ENCODE assay signal across 9 mouse cellular contexts in the genomic region with DNA sequence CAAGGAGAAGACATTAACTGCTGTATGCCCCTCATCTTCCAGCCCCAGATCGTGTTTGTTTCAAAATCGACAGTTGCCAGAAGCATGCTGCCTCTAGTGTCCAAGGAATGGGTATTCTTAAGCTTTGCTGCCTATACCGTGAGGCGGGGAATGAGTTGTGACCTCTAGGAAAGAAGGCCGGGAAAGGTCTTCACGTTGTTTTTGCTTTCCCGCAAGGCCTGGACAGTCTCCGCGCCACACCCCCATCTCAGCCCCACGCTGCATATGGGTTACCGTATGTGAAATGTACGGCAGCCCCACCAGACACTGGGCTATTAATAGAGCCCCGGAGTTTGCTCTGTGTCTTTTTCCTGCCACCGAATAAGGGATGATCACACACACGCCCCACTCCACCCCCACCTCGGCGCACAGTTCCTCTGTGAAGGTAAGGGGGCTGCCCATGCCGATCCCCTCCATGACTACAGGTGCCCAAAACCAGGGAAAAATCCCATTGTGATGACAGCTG. TPM values are rescaled to one million over a fixed set of nuclear protein-coding genes. Genes with fewer than 3 reads are reported as not detected.
DNase-seq lines count a peak whose midpoint lies in the region; ATAC-seq and TF ChIP-seq lines count a peak whose summit lies in the region.
"Had no signal": no experiment of that assay in that cellular context is flagged by ENCODE, and none has a peak within 500 bp of the region (broad histone marks: within the 10 kb centered on the region; RNA-seq: fewer than 3 reads in every experiment).

No protein-coding gene starts in this region.

- 5% methylated on average over 18 of the region's 18 CpGs for WGBS in lung, adult 2 months
- under 1% methylated on average over 18 of the region's 18 CpGs for WGBS in forebrain, embryonic 14.5 days
- under 1% methylated on average over 18 of the region's 18 CpGs for WGBS in neural tube, embryonic 11.5 days

- no peaks in the 10 kb centered on the region for H3K36me3 ChIP-seq in forebrain, embryonic 14.5 days (ENCODE audit: control insufficient read depth, insufficient read depth, low read length)
- no peaks in the 10 kb centered on the region for H3K36me3 ChIP-seq in neural tube, embryonic 11.5 days (ENCODE audit: control insufficient read depth, insufficient read depth, low read length)
- H3K36me3 ChIP-seq: liver, embryonic 13.5 days had no signal

- H3K4me1 ChIP-seq in lung, adult 2 months (ENCODE audit: control insufficient read depth, insufficient read depth, low read length): no peaks in the 10 kb centered on the region
- H3K4me1 ChIP-seq in forebrain, embryonic 14.5 days (ENCODE audit: control insufficient read depth, insufficient read depth, low read length): peaks cover 25% of the 10 kb centered on the region; the same call in 1 of the 2 replicates
- H3K4me1 ChIP-seq in neural tube, embryonic 11.5 days (ENCODE audit: control insufficient read depth, insufficient read depth, low read length): peaks cover 7% of the 10 kb centered on the region; the same call in 1 of the 2 replicates
- H3K4me1 ChIP-seq: liver, embryonic 13.5 days had no signal

- no peak for DNase-seq in lung, adult 2 months
- DNase-seq in lung, postnatal 4 days: no peak
- DNase-seq in forebrain, embryonic 14.5 days (ENCODE audit: low spot score): peak; percentile 54
- DNase-seq in layer of hippocampus, adult 8-10 months (ENCODE audit: low spot score in 2 of 2): peak; percentile 60 to 69
- DNase-seq in neural tube, embryonic 11.5 days (ENCODE audit: low spot score): peak; percentile 41
- no peak for DNase-seq in thymus, postnatal 10 days (ENCODE audit: low spot score in 2 of 2)
- no peak for DNase-seq in kidney, postnatal 4 days
- no peak for DNase-seq in lung, postnatal 36 days

- H3K9ac ChIP-seq in forebrain, embryonic 14.5 days (ENCODE audit: low read length): peak overlapping the region; percentile 72
- H3K9ac ChIP-seq in neural tube, embryonic 11.5 days (ENCODE audit: low read length): peak overlapping the region; percentile 54
- H3K9ac ChIP-seq: liver, embryonic 13.5 days had no signal

- H3K27ac ChIP-seq in forebrain, embryonic 14.5 days (ENCODE audit: low read depth, low read length): peak overlapping the region; percentile 81
- peak overlapping the region; percentile 77 for H3K27ac ChIP-seq in neural tube, embryonic 11.5 days (ENCODE audit: low read depth, low read length)
- H3K27ac ChIP-seq: liver, embryonic 13.5 days had no signal

- 0 out of 2 replicates have a peak, but pooled peaks cover 7% of the 10 kb centered on the region for H3K27me3 ChIP-seq in forebrain, embryonic 14.5 days (replicated peaks; ENCODE audit: control insufficient read depth, insufficient read depth, low read length)
- H3K27me3 ChIP-seq in neural tube, embryonic 11.5 days (ENCODE audit: control insufficient read depth, insufficient read depth, low read length): peaks cover 22% of the 10 kb centered on the region

- peak overlapping the region; percentile 45 for H3K4me3 ChIP-seq in lung, adult 2 months (replicated peaks; ENCODE audit: extremely low read depth, low read depth, low read length)
- H3K4me3 ChIP-seq in forebrain, embryonic 14.5 days (ENCODE audit: low read depth, low read length): peak overlapping the region; percentile 63
- peak overlapping the region; percentile 70 for H3K4me3 ChIP-seq in neural tube, embryonic 11.5 days (ENCODE audit: low read depth, low read length)
- H3K4me3 ChIP-seq: liver, embryonic 13.5 days had no signal

- H3K4me2 ChIP-seq in forebrain, embryonic 14.5 days (ENCODE audit: low read length): peak overlapping the region; percentile 91
- peak overlapping the region; percentile 94 for H3K4me2 ChIP-seq in neural tube, embryonic 11.5 days (ENCODE audit: low read depth)
- H3K4me2 ChIP-seq: liver, embryonic 13.5 days had no signal

- no peak for TF ChIP-seq CTCF in lung, adult 2 months (IDR thresholded peaks at IDR 0.05; ENCODE audit: insufficient read depth, low read length)

- ATAC-seq in forebrain, embryonic 14.5 days: 0 out of 2 replicates have a peak, but pooled peaks have one; percentile 18
- ATAC-seq in neural tube, embryonic 11.5 days (ENCODE audit: insufficient read depth, low FRiP score, low TSS enrichment): peak; percentile 11

- H3K9me3 ChIP-seq in forebrain, embryonic 14.5 days (replicated peaks; ENCODE audit: control insufficient read depth, low read length): no peaks in the 10 kb centered on the region
- no peaks in the 10 kb centered on the region for H3K9me3 ChIP-seq in neural tube, embryonic 11.5 days (ENCODE audit: control insufficient read depth, low read length)
- H3K9me3 ChIP-seq: liver, embryonic 13.5 days had no signal

- TF ChIP-seq POLR2A in lung, adult 2 months (IDR thresholded peaks at IDR 0.05; ENCODE audit: borderline replicate concordance, extremely low read depth, low read depth, low read length): no peak

RNA-seq across cellular contexts. Expression of gene Prmt8, which starts 2.0 kb away (rescaled TPM):
- polyA plus RNA-seq in lung, adult 2 months (2012; rRNA removed): 2.1 and 4.9 TPM in 2 replicates
- 16.6 and 17.9 TPM in 2 replicates for polyA plus RNA-seq in forebrain, embryonic 14.5 days (2014; fragmentation: Nextera tagmentation; extraction: Ambion mirVana)
- 10 to 100 TPM; 53.6 to 55.1 (median 54.2) TPM for total RNA-seq in layer of hippocampus, adult 8-10 months (2022)
- 31.7 and 34.6 TPM in 2 replicates for polyA plus RNA-seq in neural tube, embryonic 11.5 days (2014; fragmentation: Nextera tagmentation; extraction: Ambion mirVana)

Comparison
In these comparisons a context has a peak if more than half of its experiments do, and no peak if none do; other contexts are left out.
1. DNase-seq: peak in forebrain, embryonic 14.5 days (single experiment), layer of hippocampus, adult 8-10 months (2 of 2) and neural tube, embryonic 11.5 days (single experiment); none in lung, adult 2 months (single experiment), lung, postnatal 4 days (0 of 2), thymus, postnatal 10 days (0 of 2), kidney, postnatal 4 days (0 of 2) and lung, postnatal 36 days (single experiment).
2. Peak in every context shown above with its lines, with median percentiles within 50 percentile points of each other: H3K4me3 ChIP-seq.